14 mouse cellular contexts compared by ENCODE assay signal in genomic region chr2:168321716-168322374, GRCm38 (mm10). TPM values are rescaled to one million over a fixed set of nuclear protein-coding genes. Genes with fewer than 3 reads are reported as not detected.
DNase-seq lines count a peak whose midpoint lies in the region; ATAC-seq and TF ChIP-seq lines count a peak whose summit lies in the region.
"Had no signal": no experiment of that assay in that cellular context is flagged by ENCODE, and none has a peak within 500 bp of the region (broad histone marks: within the 10 kb centered on the region; RNA-seq: fewer than 3 reads in every experiment).

No protein-coding gene starts in this region.

- peak; percentile 49 for DNase-seq in liver, postnatal 0 days
- no peak for DNase-seq in liver, embryonic 11.5 days (ENCODE audit: low spot score)
- DNase-seq in brain, embryonic 14.5 days (ENCODE audit: low read depth): peak; percentile 34
- peak; percentile 11 for DNase-seq in fibroblast of lung, adult 2 months (ENCODE audit: low read depth)
- DNase-seq in mesoderm, embryonic 11.5 days (ENCODE audit: low read depth, low spot score): peak; percentile 14
- DNase-seq in kidney, adult 18-20 months: no peak
- no peak for DNase-seq in cerebellum, postnatal 4 days (ENCODE audit: low spot score in 2 of 2)
- DNase-seq: cerebellum, adult 8-10 months; gastrocnemius, postnatal 14 days; right cerebral cortex, adult 18-20 months; thymus, adult 2 months had no signal

- 34% methylated on average over 10 of the region's 10 CpGs for WGBS in liver, postnatal 0 days (ENCODE audit: insufficient replicate concordance)
- 52% methylated on average over 10 of the region's 10 CpGs for WGBS in liver, embryonic 11.5 days

- TF ChIP-seq EP300 in liver, postnatal 0 days (IDR thresholded peaks at IDR 0.05; ENCODE audit: low read depth): no peak

- H3K27me3 ChIP-seq in liver, postnatal 0 days (ENCODE audit: insufficient read depth, low read length): no peaks in the 10 kb centered on the region
- H3K27me3 ChIP-seq in liver, embryonic 11.5 days (replicated peaks; ENCODE audit: control insufficient read depth, insufficient read depth, low read length): no peaks in the 10 kb centered on the region; the same call in 1 of the 2 replicates
- H3K27me3 ChIP-seq: forebrain, embryonic 15.5 days; hindbrain, embryonic 15.5 days had no signal

- TF ChIP-seq CTCF in liver, postnatal 0 days (IDR thresholded peaks at IDR 0.05; ENCODE audit: low read depth): no peak
- TF ChIP-seq CTCF in brain, embryonic 14.5 days (IDR thresholded peaks at IDR 0.05; ENCODE audit: borderline replicate concordance, extremely low read depth, insufficient read depth, insufficient read length): no peak

- peak; percentile 33; the same call in 1 of the 2 replicates for ATAC-seq in liver, postnatal 0 days
- ATAC-seq in liver, embryonic 11.5 days (replicated peaks; ENCODE audit: low FRiP score): no peak
- ATAC-seq: forebrain, embryonic 15.5 days had no signal

- no peak overlapping the region for H3K4me2 ChIP-seq in liver, postnatal 0 days (ENCODE audit: low read depth, low read length)
- H3K4me2 ChIP-seq in liver, embryonic 11.5 days: no peak overlapping the region
- H3K4me2 ChIP-seq: forebrain, embryonic 15.5 days; hindbrain, embryonic 15.5 days; lung, embryonic 15.5 days had no signal

- H3K4me1 ChIP-seq in liver, postnatal 0 days (ENCODE audit: insufficient read depth): no peaks in the 10 kb centered on the region
- H3K4me1 ChIP-seq in liver, embryonic 11.5 days (replicated peaks; ENCODE audit: control insufficient read depth, insufficient read depth, low read length): no peaks in the 10 kb centered on the region

- no peak overlapping the region for H3K9ac ChIP-seq in liver, postnatal 0 days (replicated peaks)
- H3K9ac ChIP-seq in liver, embryonic 11.5 days (ENCODE audit: low read depth, low read length): no peak overlapping the region
- H3K9ac ChIP-seq: forebrain, embryonic 15.5 days; hindbrain, embryonic 15.5 days; lung, embryonic 15.5 days had no signal

- no peak overlapping the region for H3K27ac ChIP-seq in liver, postnatal 0 days (ENCODE audit: low read depth)
- H3K27ac ChIP-seq in liver, embryonic 11.5 days (ENCODE audit: low read depth, low read length): no peak overlapping the region
- H3K27ac ChIP-seq: hindbrain, embryonic 15.5 days had no signal

- no peak for TF ChIP-seq POLR2A in brain, embryonic 14.5 days (IDR thresholded peaks at IDR 0.05; ENCODE audit: borderline replicate concordance, extremely low read depth, insufficient read depth, insufficient read length, poor library complexity, severe bottlenecking)

- H3K9me3 ChIP-seq in liver, postnatal 0 days (ENCODE audit: low read length): no peaks in the 10 kb centered on the region
- no peaks in the 10 kb centered on the region for H3K9me3 ChIP-seq in liver, embryonic 11.5 days (ENCODE audit: control insufficient read depth, low read length)
- H3K9me3 ChIP-seq: forebrain, embryonic 15.5 days; hindbrain, embryonic 15.5 days; lung, embryonic 15.5 days had no signal

- H3K36me3 ChIP-seq in liver, postnatal 0 days (replicated peaks; ENCODE audit: insufficient read depth, low read length): no peaks in the 10 kb centered on the region
- H3K36me3 ChIP-seq in liver, embryonic 11.5 days (ENCODE audit: control insufficient read depth, insufficient read depth, low read length): no peaks in the 10 kb centered on the region
- H3K36me3 ChIP-seq: forebrain, embryonic 15.5 days; hindbrain, embryonic 15.5 days; lung, embryonic 15.5 days had no signal

- H3K4me3 ChIP-seq in liver, postnatal 0 days (ENCODE audit: low read depth, low read length): no peak overlapping the region
- no peak overlapping the region for H3K4me3 ChIP-seq in liver, embryonic 11.5 days (ENCODE audit: low read depth, low read length)
- H3K4me3 ChIP-seq: forebrain, embryonic 15.5 days; hindbrain, embryonic 15.5 days; lung, embryonic 15.5 days had no signal

RNA-seq across cellular contexts. Expression of gene Kcng1, which starts 40.3 kb away (rescaled TPM):
- 0.07 TPM in 1 of 2 replicates, not detected in the other for polyA plus RNA-seq in liver, postnatal 0 days (2015; fragmentation: Nextera tagmentation; extraction: Ambion mirVana)
- polyA plus RNA-seq in liver, embryonic 11.5 days (2014; fragmentation: Nextera tagmentation; extraction: Ambion mirVana): 0.90 and 0.95 TPM in 2 replicates
- 3.1 and 3.8 TPM in 2 replicates for polyA plus RNA-seq in brain, embryonic 14.5 days (2012; rRNA removed)

Comparison
In these comparisons a context has a peak if more than half of its experiments do, and no peak if none do; other contexts are left out.
1. DNase-seq: peak in liver, postnatal 0 days (single experiment), brain, embryonic 14.5 days (single experiment), fibroblast of lung, adult 2 months (single experiment) and mesoderm, embryonic 11.5 days (single experiment); none in liver, embryonic 11.5 days (single experiment), kidney, adult 18-20 months (single experiment) and cerebellum, postnatal 4 days (0 of 2).